Mouse (Mus musculus): ENCODE results near the gene Mrln. TPM values are rescaled to one million over a fixed set of nuclear protein-coding genes. Genes with fewer than 3 reads are reported as not detected.
"Not testable (repeated sequence)": the region's sequence is repeated elsewhere in the genome, so short reads cannot be mapped to it uniquely, and the experiment has no call there.

Mrln gene
- polyA plus RNA-seq, 1 experiment from 2014 or later = 0.93 TPM

- Histone ChIP-seq H3K36me3 (peaks cover 13% of the 10 kb centered on the region), H3K9ac (no peak overlapping the region), H3K9me3 (replicated peaks) (no peaks in the 10 kb centered on the region), H3K27me3 (no peaks in the 10 kb centered on the region), H3K4me3 (replicated peaks) (no peak overlapping the region), H3K27ac (no peak overlapping the region), H3K4me1 (replicated peaks) (peaks cover 21% of the 10 kb centered on the region), H3K4me2 (no peak overlapping the region)
- DNase-seq (no peak), ATAC-seq (ENCODE audit: low read depth) (no peak)
- WGBS (ENCODE audit: insufficient replicate concordance) = 80% methylated on average over 6 of the region's 6 CpGs
Measured at GRCm38 (mm10) chr10:70196666-70197065, 7.8 kb upstream of the Mrln start.

GRCm38 (mm10) chr10:70197601-70198000 lies 6.9 kb upstream of the Mrln start:
- Histone ChIP-seq H3K27me3 (no peaks in the 10 kb centered on the region), H3K4me1 (replicated peaks) (peaks cover 21% of the 10 kb centered on the region), H3K36me3 (peaks cover 7% of the 10 kb centered on the region), H3K9me3 (replicated peaks) (no peaks in the 10 kb centered on the region), H3K9ac (no peak overlapping the region), H3K4me2 (no peak overlapping the region), H3K27ac (no peak overlapping the region), H3K4me3 (replicated peaks) (no peak overlapping the region)
- no peak for ATAC-seq (ENCODE audit: low read depth)
- DNase-seq = no peak
- WGBS (ENCODE audit: insufficient replicate concordance) = 71% methylated on average over 2 of the region's 2 CpGs

GRCm38 (mm10) chr10:70198012-70198411 lies 6.5 kb upstream of the Mrln start:
- 62% methylated on average over 6 of the region's 6 CpGs for WGBS (ENCODE audit: insufficient replicate concordance)
- H3K4me1 ChIP-seq (replicated peaks) = peaks cover 21% of the 10 kb centered on the region
- H3K36me3 ChIP-seq = peaks cover 4% of the 10 kb centered on the region; the same call in 1 of the 2 replicates
- H3K27me3 ChIP-seq = no peaks in the 10 kb centered on the region
- no peak overlapping the region for H3K27ac ChIP-seq
- no peak for DNase-seq
- H3K9me3 ChIP-seq (replicated peaks) = no peaks in the 10 kb centered on the region
- H3K9ac ChIP-seq = no peak overlapping the region
- ATAC-seq (ENCODE audit: low read depth) = no peak
- no peak overlapping the region for H3K4me3 ChIP-seq (replicated peaks)
- no peak overlapping the region for H3K4me2 ChIP-seq

- no peak overlapping the region for H3K4me3 ChIP-seq (replicated peaks)
- no peak overlapping the region for H3K9ac ChIP-seq
- DNase-seq (no peak), ATAC-seq (ENCODE audit: low read depth) (no peak)
- peaks cover 21% of the 10 kb centered on the region for H3K4me1 ChIP-seq (replicated peaks)
- H3K36me3 ChIP-seq = no peaks in the 10 kb centered on the region; the same call in 1 of the 2 replicates
- no peak overlapping the region for H3K27ac ChIP-seq
- H3K4me2 ChIP-seq = no peak overlapping the region
- no peaks in the 10 kb centered on the region for H3K9me3 ChIP-seq (replicated peaks)
- no peaks in the 10 kb centered on the region for H3K27me3 ChIP-seq
- 79% methylated on average over 7 of the region's 7 CpGs for WGBS (ENCODE audit: insufficient replicate concordance)
Measured at GRCm38 (mm10) chr10:70198951-70199463, 5.5 kb upstream of the Mrln start.

- Histone ChIP-seq H3K4me2 (no peak overlapping the region), H3K36me3 (no peaks in the 10 kb centered on the region; the same call in 1 of the 2 replicates), H3K4me1 (replicated peaks) (peaks cover 21% of the 10 kb centered on the region), H3K4me3 (replicated peaks) (no peak overlapping the region), H3K27me3 (no peaks in the 10 kb centered on the region), H3K27ac (no peak overlapping the region), H3K9me3 (replicated peaks) (no peaks in the 10 kb centered on the region), H3K9ac (no peak overlapping the region)
- ATAC-seq (ENCODE audit: low read depth) (no peak), DNase-seq (no peak)
- 53% methylated on average over 6 of the region's 6 CpGs for WGBS (ENCODE audit: insufficient replicate concordance)
Measured at GRCm38 (mm10) chr10:70199466-70200210, 4.8 kb upstream of the Mrln start.

GRCm38 (mm10) chr10:70200889-70201500 lies 3.5 kb upstream of the Mrln start:
- ATAC-seq (ENCODE audit: low read depth) = no peak
- H3K4me2 ChIP-seq = no peak overlapping the region
- DNase-seq = no peak

GRCm38 (mm10) chr10:70211281-70211680 lies 6.8 kb downstream of the Mrln start:
- no peaks in the 10 kb centered on the region for H3K27me3 ChIP-seq
- no peaks in the 10 kb centered on the region for H3K36me3 ChIP-seq
- WGBS (ENCODE audit: insufficient replicate concordance) = 61% methylated on average over 9 of the region's 9 CpGs
- no peak overlapping the region for H3K4me2 ChIP-seq
- no peak overlapping the region for H3K27ac ChIP-seq
- no peaks in the 10 kb centered on the region for H3K9me3 ChIP-seq (replicated peaks)
- H3K9ac ChIP-seq = no peak overlapping the region
- DNase-seq = no peak
- ATAC-seq (ENCODE audit: low read depth) = no peak
- H3K4me3 ChIP-seq (replicated peaks) = no peak overlapping the region
- no peaks in the 10 kb centered on the region for H3K4me1 ChIP-seq (replicated peaks)

More at GRCm38 (mm10) chr10:70200889-70201500, 3.5 kb upstream of the Mrln start:
- no peaks in the 10 kb centered on the region; the same call in 1 of the 2 replicates for H3K36me3 ChIP-seq
- no peak overlapping the region for H3K9ac ChIP-seq
- no peak overlapping the region for H3K27ac ChIP-seq
- H3K4me3 ChIP-seq (replicated peaks) = no peak overlapping the region
- WGBS (ENCODE audit: insufficient replicate concordance) = 38% methylated on average over 12 of the region's 12 CpGs
- H3K9me3 ChIP-seq (replicated peaks) = no peaks in the 10 kb centered on the region
- peaks cover 8% of the 10 kb centered on the region for H3K4me1 ChIP-seq (replicated peaks)
- no peaks in the 10 kb centered on the region for H3K27me3 ChIP-seq

GRCm38 (mm10) chr10:70220971-70221370 lies 16.5 kb downstream of the Mrln start:
- Histone ChIP-seq H3K27ac (no peak overlapping the region), H3K4me2 (no peak overlapping the region), H3K36me3 (no peaks in the 10 kb centered on the region), H3K9me3 (replicated peaks) (no peaks in the 10 kb centered on the region), H3K9ac (no peak overlapping the region), H3K4me1 (replicated peaks) (no peaks in the 10 kb centered on the region), H3K4me3 (replicated peaks) (no peak overlapping the region), H3K27me3 (no peaks in the 10 kb centered on the region)
- DNase-seq = no peak
- WGBS (ENCODE audit: insufficient replicate concordance) = 63% methylated on average over 5 of the region's 5 CpGs
- ATAC-seq (ENCODE audit: low read depth) = no peak

- not testable (repeated sequence) for H3K9ac ChIP-seq; ATAC-seq (ENCODE audit: low read depth); H3K4me3 ChIP-seq (replicated peaks); H3K36me3 ChIP-seq; H3K27me3 ChIP-seq; H3K4me1 ChIP-seq (replicated peaks); H3K27ac ChIP-seq; H3K4me2 ChIP-seq; DNase-seq; H3K9me3 ChIP-seq (replicated peaks)
- 71% methylated on average over 8 of the region's 8 CpGs for WGBS (ENCODE audit: insufficient replicate concordance)
Measured at GRCm38 (mm10) chr10:70222231-70222630, 17.8 kb downstream of the Mrln start.

- H3K27me3 ChIP-seq = no peaks in the 10 kb centered on the region
- H3K27ac ChIP-seq = no peak overlapping the region
- WGBS (ENCODE audit: insufficient replicate concordance) = 65% methylated on average over 6 of the region's 6 CpGs
- H3K4me2 ChIP-seq = no peak overlapping the region
- DNase-seq (no peak), ATAC-seq (ENCODE audit: low read depth) (no peak)
- no peak overlapping the region for H3K4me3 ChIP-seq (replicated peaks)
- H3K4me1 ChIP-seq (replicated peaks) = no peaks in the 10 kb centered on the region
- no peaks in the 10 kb centered on the region for H3K9me3 ChIP-seq (replicated peaks)
- no peaks in the 10 kb centered on the region for H3K36me3 ChIP-seq
- H3K9ac ChIP-seq = no peak overlapping the region
Measured at GRCm38 (mm10) chr10:70224571-70224970, 20.1 kb downstream of the Mrln start.

GRCm38 (mm10) chr10:70225760-70226159 lies 21.3 kb downstream of the Mrln start:
- Histone ChIP-seq H3K4me2 (no peak overlapping the region), H3K4me3 (replicated peaks) (no peak overlapping the region), H3K9me3 (replicated peaks) (no peaks in the 10 kb centered on the region), H3K4me1 (replicated peaks) (no peaks in the 10 kb centered on the region), H3K36me3 (no peaks in the 10 kb centered on the region), H3K27me3 (no peaks in the 10 kb centered on the region), H3K9ac (no peak overlapping the region), H3K27ac (no peak overlapping the region)
- DNase-seq = no peak
- no peak for ATAC-seq (ENCODE audit: low read depth)
- 72% methylated on average over 6 of the region's 6 CpGs for WGBS (ENCODE audit: insufficient replicate concordance)

GRCm38 (mm10) chr10:70226608-70227007 lies 22.1 kb downstream of the Mrln start:
- ATAC-seq (ENCODE audit: low read depth) = no peak
- Histone ChIP-seq H3K36me3 (no peaks in the 10 kb centered on the region), H3K9ac (no peak overlapping the region), H3K9me3 (replicated peaks) (no peaks in the 10 kb centered on the region), H3K4me2 (no peak overlapping the region), H3K4me3 (replicated peaks) (no peak overlapping the region), H3K4me1 (replicated peaks) (no peaks in the 10 kb centered on the region), H3K27me3 (no peaks in the 10 kb centered on the region), H3K27ac (no peak overlapping the region)
- no peak for DNase-seq
